Mouse (Mus musculus) heart, embryonic 12.5 days (tissue): ENCODE results near the gene Notum. TPM values are rescaled to one million over a fixed set of nuclear protein-coding genes. Genes with fewer than 3 reads are reported as not detected.

ENCODE experiments used
- microRNA-seq: library from miRNA; unstranded; fragments of <30 nt; microRNA quantifications from one replicate; pipeline ENCODE4, GENCODE M21; 2017
- polyA plus RNA-seq: library from polyadenylated mRNA; unstranded; fragments of >200 nt; fragmentation: Nextera tagmentation; extraction: Ambion mirVana; gene quantifications from 2 replicates; pipeline ENCODE4 v1.2.1, GENCODE M21; 2016

The Notum gene
- polyA plus RNA-seq, 1 experiment from 2014 or later, result 4.7 TPM

Small RNA genes lying within 50 kb of the gene (microRNA-seq; reads per million reads assigned to microRNA genes)
- 0.94 reads per million for gene Mir6936

Other genes with a start within 250 kb of the Notum start
- gene Nploc4, start 223.5 kb downstream of the Notum start, polyA plus RNA-seq, result 43.2 and 45.2 TPM in 2 replicates
- not detected in 2 replicates for gene Tspan10, start 218.5 kb downstream of the Notum start, polyA plus RNA-seq
- 0.10 and 0.13 TPM in 2 replicates for gene Pde6g, start 207.7 kb downstream of the Notum start, polyA plus RNA-seq
- 14.9 and 15.2 TPM in 2 replicates for gene Oxld1, start 203.1 kb downstream of the Notum start, polyA plus RNA-seq
- 24.1 and 24.7 TPM in 2 replicates for gene Ccdc137, start 203.1 kb downstream of the Notum start, polyA plus RNA-seq
- 35.9 and 41.6 TPM in 2 replicates for gene Arl16, start 193.6 kb downstream of the Notum start, polyA plus RNA-seq
- gene Mrpl12, start 176.6 kb downstream of the Notum start, polyA plus RNA-seq, result 208 and 219 TPM in 2 replicates
- gene Slc25a10, start 169.3 kb downstream of the Notum start, polyA plus RNA-seq, result 44.2 and 46.2 TPM in 2 replicates
- 1.2 and 1.4 TPM in 2 replicates for gene Gcgr, start 130.5 kb downstream of the Notum start, polyA plus RNA-seq
- gene Mcrip1, start 111.4 kb downstream of the Notum start, polyA plus RNA-seq, result 126 and 130 TPM in 2 replicates
- not detected in 2 replicates for gene Ppp1r27, start 110.0 kb downstream of the Notum start, polyA plus RNA-seq
- 478 and 480 TPM in 2 replicates for gene P4hb, start 87.9 kb downstream of the Notum start, polyA plus RNA-seq
- 422 and 442 TPM in 2 replicates for gene Arhgdia, start 79.6 kb downstream of the Notum start, polyA plus RNA-seq
- gene Alyref, start 62.8 kb downstream of the Notum start, polyA plus RNA-seq, result 356 and 361 TPM in 2 replicates
- 174 and 175 TPM in 2 replicates for gene Anapc11, start 62.8 kb downstream of the Notum start, polyA plus RNA-seq
- gene Npb, start 52.7 kb downstream of the Notum start, polyA plus RNA-seq, result 13.6 and 20.3 TPM in 2 replicates
- gene Pcyt2, start 43.2 kb downstream of the Notum start, polyA plus RNA-seq, result 82.1 and 82.9 TPM in 2 replicates
- gene Sirt7, start 35.9 kb downstream of the Notum start, polyA plus RNA-seq, result 20.1 and 20.4 TPM in 2 replicates
- gene Mafg, start 27.6 kb downstream of the Notum start, polyA plus RNA-seq, result 27.9 and 31.5 TPM in 2 replicates
- 23.1 and 23.9 TPM in 2 replicates for gene Pycr1, start 17.4 kb downstream of the Notum start, polyA plus RNA-seq
- 9.8 and 10.9 TPM in 2 replicates for gene Myadml2, start 13.0 kb downstream of the Notum start, polyA plus RNA-seq
- gene Aspscr1, start 11.8 kb upstream of the Notum start, polyA plus RNA-seq, result 103 and 114 TPM in 2 replicates
- 117 and 119 TPM in 2 replicates for gene Cenpx, start 52.6 kb upstream of the Notum start, polyA plus RNA-seq
- 35.2 and 37.0 TPM in 2 replicates for gene Lrrc45, start 52.8 kb upstream of the Notum start, polyA plus RNA-seq
- 7.6 and 8.4 TPM in 2 replicates for gene Rac3, start 60.3 kb upstream of the Notum start, polyA plus RNA-seq
- 4.3 and 5.4 TPM in 2 replicates for gene Dcxr, start 66.1 kb upstream of the Notum start, polyA plus RNA-seq
- 1.1 and 1.9 TPM in 2 replicates for gene Cbr2, start 70.9 kb upstream of the Notum start, polyA plus RNA-seq
- 3.5 and 5.3 TPM in 2 replicates for gene Hmga1b, start 101.6 kb upstream of the Notum start, polyA plus RNA-seq
- gene Rfng, start 123.0 kb upstream of the Notum start, polyA plus RNA-seq, result 23.2 and 24.9 TPM in 2 replicates
- 139 and 140 TPM in 2 replicates for gene Gps1, start 123.1 kb upstream of the Notum start, polyA plus RNA-seq
- 48.0 and 48.3 TPM in 2 replicates for gene Dus1l, start 135.2 kb upstream of the Notum start, polyA plus RNA-seq
- gene Fasn, start 163.4 kb upstream of the Notum start, polyA plus RNA-seq, result 45.1 and 47.5 TPM in 2 replicates